In the genomic region with DNA sequence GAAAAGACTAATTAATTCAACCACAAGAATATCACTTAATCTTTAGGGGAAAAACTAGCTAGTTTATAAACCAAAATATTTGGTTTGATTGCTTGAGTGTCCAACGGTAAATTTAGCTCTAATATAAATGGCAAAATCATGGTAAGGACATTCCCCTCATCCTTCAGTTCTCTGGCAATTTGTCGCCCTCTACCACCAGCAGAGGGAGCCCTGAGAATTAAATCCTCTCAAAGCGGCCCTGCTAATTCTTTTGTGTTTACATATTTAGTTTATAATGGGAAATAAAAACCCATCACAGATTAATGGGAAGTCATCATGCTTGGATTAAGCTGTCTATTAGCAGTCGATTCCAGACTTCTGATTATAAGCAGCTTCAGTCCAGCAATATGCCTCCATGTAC, we compare ENCODE assay signal across 7 mouse cellular contexts. TPM values are rescaled to one million over a fixed set of nuclear protein-coding genes. Genes with fewer than 3 reads are reported as not detected.
DNase-seq lines count a peak whose midpoint lies in the region; ATAC-seq and TF ChIP-seq lines count a peak whose summit lies in the region.

No protein-coding gene starts in this region.

- no peaks in the 10 kb centered on the region for H3K36me3 ChIP-seq in intestine, postnatal 0 days (ENCODE audit: control insufficient read depth, insufficient read depth)
- H3K36me3 ChIP-seq in intestine, embryonic 16.5 days (ENCODE audit: control insufficient read depth, insufficient read depth, low read length), result no peaks in the 10 kb centered on the region
- no peaks in the 10 kb centered on the region for H3K36me3 ChIP-seq in CH12.LX (replicated peaks in 1 of 2; ENCODE audit: control insufficient read depth in 1 of 2, insufficient read depth in 1 of 2, low read length in 1 of 2)

- H3K27me3 ChIP-seq in intestine, postnatal 0 days (replicated peaks; ENCODE audit: control insufficient read depth, insufficient read depth, low read length), result peaks cover 8% of the 10 kb centered on the region; the same call in 1 of the 2 replicates
- H3K27me3 ChIP-seq in intestine, embryonic 16.5 days (replicated peaks; ENCODE audit: control insufficient read depth, insufficient read depth, low read length), result no peaks in the 10 kb centered on the region
- H3K27me3 ChIP-seq in CH12.LX (replicated peaks), result no peaks in the 10 kb centered on the region

- peak; percentile 59 for TF ChIP-seq RAD21 in CH12.LX (IDR thresholded peaks at IDR 0.05; ENCODE audit: low read depth, low read length)

- DNase-seq in 3T3-L1 (ENCODE audit: low read depth, low spot score), result peak; percentile 74
- DNase-seq in CH12.LX (ENCODE audit: extremely low read depth), result peak; percentile 45
- peak; percentile 81 to 87 for DNase-seq in cerebellum, postnatal 10 days
- peak; percentile 28 to 64 for DNase-seq in left cerebral cortex, postnatal 14 days (ENCODE audit: low spot score in 2 of 2)
- peak; percentile 52 for DNase-seq in right cerebral cortex, postnatal 14 days

- no peak for TF ChIP-seq EP300 in CH12.LX (IDR thresholded peaks at IDR 0.05; ENCODE audit: low read length)

- TF ChIP-seq POLR2A in CH12.LX (IDR thresholded peaks at IDR 0.05; ENCODE audit: low read depth, low read length), result no peak

- H3K27ac ChIP-seq in intestine, postnatal 0 days (ENCODE audit: low read depth, low read length), result no peak overlapping the region
- H3K27ac ChIP-seq in intestine, embryonic 16.5 days (ENCODE audit: low read length), result no peak overlapping the region
- H3K27ac ChIP-seq in CH12.LX (ENCODE audit: insufficient read depth, low read depth), result no peak overlapping the region

- intact Hi-C loops in left cerebral cortex, postnatal 14 days (cut with DNase I), result loop anchor here (2.0 kb wide), 1 partner anchor 697 kb away; no protein-coding TSS in a partner anchor

- in situ Hi-C loops in CH12.LX (cut with MboI; ENCODE audit: low pct_ligation_motif_present, low pct_unique_long_range_greater_than_20kb, low sequenced_read_pairs), result no loop called here

- H3K4me2 ChIP-seq in intestine, postnatal 0 days (replicated peaks; ENCODE audit: low read depth), result no peak overlapping the region
- no peak overlapping the region for H3K4me2 ChIP-seq in intestine, embryonic 16.5 days (ENCODE audit: low read depth, low read length)
- no peak overlapping the region for H3K4me2 ChIP-seq in CH12.LX (ENCODE audit: insufficient read depth, low read depth, poor library complexity, severe bottlenecking)

- H3K9me3 ChIP-seq in intestine, postnatal 0 days (ENCODE audit: control insufficient read depth), result no peaks in the 10 kb centered on the region
- H3K9me3 ChIP-seq in intestine, embryonic 16.5 days (ENCODE audit: control insufficient read depth, low read length), result no peaks in the 10 kb centered on the region
- no peaks in the 10 kb centered on the region for H3K9me3 ChIP-seq in CH12.LX (replicated peaks; ENCODE audit: low read length)

- H3K4me1 ChIP-seq in intestine, postnatal 0 days (replicated peaks; ENCODE audit: control insufficient read depth, insufficient read depth, low read length), result no peaks in the 10 kb centered on the region
- no peaks in the 10 kb centered on the region for H3K4me1 ChIP-seq in intestine, embryonic 16.5 days (ENCODE audit: control insufficient read depth, insufficient read depth, low read length)
- no peaks in the 10 kb centered on the region; a peak in 1 of 4 replicates for H3K4me1 ChIP-seq in CH12.LX (ENCODE audit: control insufficient read depth in 1 of 2, insufficient read depth in 2 of 2)

- no peak overlapping the region for H3K4me3 ChIP-seq in intestine, postnatal 0 days (ENCODE audit: low read depth, low read length)
- H3K4me3 ChIP-seq in intestine, embryonic 16.5 days (ENCODE audit: low read length), result no peak overlapping the region
- no peak overlapping the region for H3K4me3 ChIP-seq in CH12.LX (replicated peaks in 1 of 3; ENCODE audit: low read depth in 2 of 3, low read length in 2 of 3, poor library complexity in 1 of 3)

- dilution Hi-C loops in CH12.LX (cut with MboI; ENCODE audit: extremely low pct_ligation_motif_present, extremely low pct_unique_long_range_greater_than_20kb, low sequenced_read_pairs), result no loop called here

- no peaks in the 10 kb centered on the region for H3K79me2 ChIP-seq in CH12.LX (replicated peaks; ENCODE audit: control insufficient read depth, extremely low read depth, insufficient read depth, poor library complexity, severe bottlenecking)

- peak; percentile 73 for TF ChIP-seq CTCF in intestine, postnatal 0 days (IDR thresholded peaks at IDR 0.05; ENCODE audit: low read depth)
- TF ChIP-seq CTCF in CH12.LX (conservative IDR thresholded peaks at IDR 0.05 in 1 of 2, IDR thresholded peaks at IDR 0.05 in 1 of 2; ENCODE audit: low read depth in 2 of 2, low read length in 2 of 2), result peak; percentile 32 to 83; a peak in 3 of 4 replicates

- H3K9ac ChIP-seq in intestine, postnatal 0 days (ENCODE audit: low read depth, low read length), result no peak overlapping the region
- H3K9ac ChIP-seq in intestine, embryonic 16.5 days (ENCODE audit: low read depth, low read length), result no peak overlapping the region
- no peak overlapping the region for H3K9ac ChIP-seq in CH12.LX (ENCODE audit: insufficient read depth, low read depth)

- WGBS in intestine, postnatal 0 days, result 7% methylated on average over 4 of the region's 4 CpGs
- 7% methylated on average over 4 of the region's 4 CpGs for WGBS in intestine, embryonic 16.5 days

- no peak for ATAC-seq in intestine, postnatal 0 days
- no peak for ATAC-seq in intestine, embryonic 16.5 days

TF ChIP-seq in CH12.LX, 34 proteins besides CTCF, POLR2A, EP300 and RAD21:
- no peak for TF ChIP-seq MEF2A (IDR thresholded peaks at IDR 0.05; ENCODE audit: borderline replicate concordance, low read depth, low read length)
- peak; percentile 82 for TF ChIP-seq SMC3 (IDR thresholded peaks at IDR 0.05; ENCODE audit: low read depth, low read length)
- TF ChIP-seq ZC3H11A (IDR thresholded peaks at IDR 0.05; ENCODE audit: low read depth, low read length), result peak; percentile 21; the same call in 1 of the 2 replicates
- no peak for TF ChIP-seq E2F4 (IDR thresholded peaks at IDR 0.05; ENCODE audit: insufficient replicate concordance, low read depth, low read length)
TF ChIP-seq in CH12.LX: peak in this region for 2.

RNA-seq across cellular contexts. Expression of a gene that starts 54.5 kb away (rescaled TPM):
- polyA plus RNA-seq in intestine, postnatal 0 days (2015; fragmentation: Nextera tagmentation; extraction: Ambion mirVana), result 2,687 and 2,714 TPM in 2 replicates
- 1,875 and 1,947 TPM in 2 replicates for polyA plus RNA-seq in intestine, embryonic 16.5 days (2015; fragmentation: Nextera tagmentation; extraction: Ambion mirVana)
- total RNA-seq in CH12.LX (2012; rRNA removed) (316 and 401 TPM in 2 replicates), CH12.LX (2014; rRNA removed) (427 and 444 TPM in 2 replicates)
- 453 and 504 TPM in 2 replicates for polyA plus RNA-seq in CH12.LX (2012; ENCODE audit: insufficient read length, low read depth)
- 100 to 1,000 TPM; 608 to 654 TPM for total RNA-seq in left cerebral cortex, postnatal 14 days (2021)
